Mouse (Mus musculus): ENCODE data around the gene Cox6a1. TPM values are rescaled to one million over a fixed set of nuclear protein-coding genes. Genes with fewer than 3 reads are reported as not detected.

Cox6a1 gene
- polyA plus RNA-seq, 1 experiment from 2014 or later = 1,284 TPM

DNA sequence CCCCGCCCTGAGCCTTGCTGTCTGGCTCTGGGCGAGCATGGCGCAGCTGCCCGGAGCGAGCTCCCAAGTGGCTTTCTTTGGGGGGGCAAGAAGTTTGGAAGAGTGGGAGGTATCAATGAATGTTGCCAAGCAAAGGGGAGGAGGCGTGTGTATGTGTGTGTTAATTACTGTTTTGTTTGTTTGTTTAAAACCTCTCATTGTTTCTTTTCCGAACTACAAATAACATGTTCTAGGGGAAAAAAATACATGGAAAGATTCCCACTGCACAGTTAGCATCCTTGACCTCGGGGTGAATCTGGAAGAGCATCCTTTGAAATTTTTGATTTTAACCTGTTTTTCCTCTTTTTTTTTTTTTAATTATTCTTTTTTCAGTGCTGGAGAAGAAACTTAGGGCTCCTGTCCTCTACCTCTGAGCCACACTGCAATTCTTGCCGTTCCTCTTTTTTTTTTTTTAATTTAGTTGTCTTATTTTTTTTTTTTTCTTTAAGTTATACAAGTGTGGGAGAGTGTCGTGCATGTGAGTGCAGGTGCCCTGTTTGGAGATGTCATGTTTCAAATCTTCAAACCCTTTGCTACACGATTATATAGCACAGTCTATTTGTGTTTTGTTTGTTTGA, 25.5 kb upstream of the Cox6a1 start:
- Histone ChIP-seq H3K9me3 (ENCODE audit: control insufficient read depth, low read length) (no peaks in the 10 kb centered on the region), H3K4me3 (ENCODE audit: low read depth, low read length) (peak overlapping the region; percentile 26; the same call in 1 of the 2 replicates), H3K4me1 (ENCODE audit: control insufficient read depth, insufficient read depth, low read length) (peaks cover 6% of the 10 kb centered on the region), H3K27me3 (ENCODE audit: control insufficient read depth, insufficient read depth, low read length) (no peaks in the 10 kb centered on the region), H3K27ac (ENCODE audit: low read depth, low read length) (peak overlapping the region; percentile 55), H3K4me2 (ENCODE audit: low read depth, low read length) (peak overlapping the region; percentile 61), H3K36me3 (ENCODE audit: control insufficient read depth, insufficient read depth, low read length) (no peaks in the 10 kb centered on the region), H3K9ac (replicated peaks; ENCODE audit: low read depth, low read length) (peak overlapping the region; percentile 50)
- ATAC-seq (ENCODE audit: low read depth) = no peak
- WGBS = 7% methylated on average over 11 of the region's 11 CpGs

GRCm38 (mm10) chr5:115373441-115374203, 24.8 kb upstream of the Cox6a1 start:
- Histone ChIP-seq H3K4me2 (ENCODE audit: low read depth, low read length) (peak overlapping the region; percentile 61), H3K36me3 (ENCODE audit: control insufficient read depth, insufficient read depth, low read length) (no peaks in the 10 kb centered on the region), H3K27me3 (ENCODE audit: control insufficient read depth, insufficient read depth, low read length) (no peaks in the 10 kb centered on the region), H3K9me3 (ENCODE audit: control insufficient read depth, low read length) (no peaks in the 10 kb centered on the region), H3K27ac (ENCODE audit: low read depth, low read length) (peak overlapping the region; percentile 55; the same call in 1 of the 2 replicates), H3K4me3 (ENCODE audit: low read depth, low read length) (peak overlapping the region; percentile 26; the same call in 1 of the 2 replicates), H3K4me1 (ENCODE audit: control insufficient read depth, insufficient read depth, low read length) (peaks cover 6% of the 10 kb centered on the region), H3K9ac (replicated peaks; ENCODE audit: low read depth, low read length) (peak overlapping the region; percentile 50)
- 4% methylated on average over 26 of the region's 26 CpGs for WGBS
- peak; percentile 88 for ATAC-seq (ENCODE audit: low read depth)

DNA sequence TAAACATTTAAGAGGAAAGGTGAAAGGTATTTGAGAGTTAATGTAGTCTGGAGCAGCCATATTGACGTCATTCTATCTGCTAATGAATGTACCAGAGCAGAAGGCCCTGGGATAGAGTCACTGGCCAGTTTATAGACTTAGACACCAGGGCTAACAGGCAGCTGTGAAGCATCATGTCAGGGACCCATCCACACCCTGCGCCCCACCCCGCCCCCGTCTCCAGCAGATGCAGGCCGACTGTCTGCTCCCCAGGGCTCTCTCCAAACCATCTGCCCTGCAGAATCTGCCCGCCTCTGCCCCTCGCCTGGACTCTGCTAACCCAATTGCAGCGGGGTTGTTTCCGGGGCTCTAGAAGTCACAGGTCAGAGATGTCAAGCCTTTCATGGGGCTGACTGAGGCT, 23.0 kb upstream of the Cox6a1 start:
- H3K9ac ChIP-seq (replicated peaks; ENCODE audit: low read depth, low read length) = no peak overlapping the region
- no peak for ATAC-seq (ENCODE audit: low read depth)
- H3K4me3 ChIP-seq (ENCODE audit: low read depth, low read length) = no peak overlapping the region
- H3K27ac ChIP-seq (ENCODE audit: low read depth, low read length) = no peak overlapping the region
- H3K27me3 ChIP-seq (ENCODE audit: control insufficient read depth, insufficient read depth, low read length) = no peaks in the 10 kb centered on the region
- H3K4me2 ChIP-seq (ENCODE audit: low read depth, low read length) = no peak overlapping the region
- 19% methylated on average over 9 of the region's 9 CpGs for WGBS
- H3K9me3 ChIP-seq (ENCODE audit: control insufficient read depth, low read length) = no peaks in the 10 kb centered on the region
- H3K4me1 ChIP-seq (ENCODE audit: control insufficient read depth, insufficient read depth, low read length) = peaks cover 6% of the 10 kb centered on the region
- H3K36me3 ChIP-seq (ENCODE audit: control insufficient read depth, insufficient read depth, low read length) = no peaks in the 10 kb centered on the region

GRCm38 (mm10) chr5:115364782-115365181, 16.0 kb upstream of the Cox6a1 start:
- Histone ChIP-seq H3K27ac (ENCODE audit: low read depth, low read length) (no peak overlapping the region), H3K9me3 (ENCODE audit: control insufficient read depth, low read length) (no peaks in the 10 kb centered on the region), H3K4me1 (ENCODE audit: control insufficient read depth, insufficient read depth, low read length) (no peaks in the 10 kb centered on the region), H3K4me3 (ENCODE audit: low read depth, low read length) (no peak overlapping the region), H3K36me3 (ENCODE audit: control insufficient read depth, insufficient read depth, low read length) (no peaks in the 10 kb centered on the region), H3K27me3 (ENCODE audit: control insufficient read depth, insufficient read depth, low read length) (no peaks in the 10 kb centered on the region), H3K9ac (replicated peaks; ENCODE audit: low read depth, low read length) (no peak overlapping the region), H3K4me2 (ENCODE audit: low read depth, low read length) (no peak overlapping the region)
- ATAC-seq (ENCODE audit: low read depth) = no peak
- 88% methylated on average over 4 of the region's 4 CpGs for WGBS

DNA sequence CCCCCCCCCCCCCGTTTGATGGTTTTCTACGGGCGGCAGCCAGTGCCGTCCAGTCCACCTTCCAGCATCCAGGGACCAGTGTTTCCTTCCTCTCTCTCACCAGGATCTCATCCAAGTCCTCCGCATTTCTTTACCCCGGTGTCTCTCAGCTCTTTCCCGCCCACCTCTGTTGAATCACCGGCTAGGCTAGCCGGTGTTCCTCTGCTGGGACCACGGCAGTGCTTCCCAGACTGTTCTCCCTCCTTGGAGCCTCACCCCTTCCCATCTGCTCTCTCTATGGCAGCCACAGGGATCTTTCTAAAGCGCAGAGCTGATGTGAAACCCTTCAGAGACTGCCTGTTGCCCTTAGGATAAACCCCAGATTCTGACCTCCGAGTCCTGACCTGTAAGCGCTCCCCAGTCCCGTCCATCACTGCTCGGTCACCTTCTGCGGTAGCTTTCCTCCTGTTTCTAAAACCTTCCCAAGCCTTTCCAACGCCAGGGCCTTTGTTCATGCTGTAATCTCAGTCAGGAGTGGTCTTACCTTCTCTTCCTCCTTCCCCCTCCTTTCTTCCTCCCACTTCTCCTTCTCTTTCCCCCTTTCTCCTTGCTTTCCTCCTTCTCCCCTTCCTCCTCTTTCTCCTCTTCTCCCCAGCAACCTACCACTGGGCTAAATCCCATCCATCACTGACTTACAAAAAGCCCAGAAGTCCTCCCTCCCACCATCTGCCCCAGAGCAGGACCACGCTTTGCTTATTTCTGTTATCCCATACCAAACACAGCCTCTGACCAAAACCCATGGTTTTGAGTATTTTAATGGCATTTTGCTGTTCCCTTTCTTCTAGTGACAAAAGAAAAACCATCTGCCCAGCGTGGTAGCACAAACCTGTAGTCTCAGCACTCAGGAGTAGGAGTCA, 14.3 kb upstream of the Cox6a1 start:
- Histone ChIP-seq H3K4me3 (ENCODE audit: low read depth, low read length) (no peak overlapping the region), H3K4me2 (ENCODE audit: low read depth, low read length) (no peak overlapping the region; the same call in 1 of the 2 replicates), H3K4me1 (ENCODE audit: control insufficient read depth, insufficient read depth, low read length) (no peaks in the 10 kb centered on the region), H3K9me3 (ENCODE audit: control insufficient read depth, low read length) (no peaks in the 10 kb centered on the region), H3K36me3 (ENCODE audit: control insufficient read depth, insufficient read depth, low read length) (no peaks in the 10 kb centered on the region), H3K27me3 (ENCODE audit: control insufficient read depth, insufficient read depth, low read length) (no peaks in the 10 kb centered on the region), H3K9ac (replicated peaks; ENCODE audit: low read depth, low read length) (0 out of 2 replicates have a peak overlapping the region, but pooled peaks have one; percentile 16), H3K27ac (ENCODE audit: low read depth, low read length) (no peak overlapping the region)
- WGBS = 12% methylated on average over 19 of the region's 19 CpGs
- no peak for ATAC-seq (ENCODE audit: low read depth)

GRCm38 (mm10) chr5:115362216-115362615, 13.4 kb upstream of the Cox6a1 start:
- H3K4me1 ChIP-seq (ENCODE audit: control insufficient read depth, insufficient read depth, low read length) = no peaks in the 10 kb centered on the region
- H3K4me3 ChIP-seq (ENCODE audit: low read depth, low read length) = no peak overlapping the region
- no peaks in the 10 kb centered on the region for H3K27me3 ChIP-seq (ENCODE audit: control insufficient read depth, insufficient read depth, low read length)
- H3K27ac ChIP-seq (ENCODE audit: low read depth, low read length) = no peak overlapping the region
- no peak for ATAC-seq (ENCODE audit: low read depth)
- no peaks in the 10 kb centered on the region for H3K36me3 ChIP-seq (ENCODE audit: control insufficient read depth, insufficient read depth, low read length)
- no peaks in the 10 kb centered on the region for H3K9me3 ChIP-seq (ENCODE audit: control insufficient read depth, low read length)
- no peak overlapping the region for H3K4me2 ChIP-seq (ENCODE audit: low read depth, low read length)
- H3K9ac ChIP-seq (replicated peaks; ENCODE audit: low read depth, low read length) = no peak overlapping the region
- 35% methylated on average over 7 of the region's 7 CpGs for WGBS

DNA sequence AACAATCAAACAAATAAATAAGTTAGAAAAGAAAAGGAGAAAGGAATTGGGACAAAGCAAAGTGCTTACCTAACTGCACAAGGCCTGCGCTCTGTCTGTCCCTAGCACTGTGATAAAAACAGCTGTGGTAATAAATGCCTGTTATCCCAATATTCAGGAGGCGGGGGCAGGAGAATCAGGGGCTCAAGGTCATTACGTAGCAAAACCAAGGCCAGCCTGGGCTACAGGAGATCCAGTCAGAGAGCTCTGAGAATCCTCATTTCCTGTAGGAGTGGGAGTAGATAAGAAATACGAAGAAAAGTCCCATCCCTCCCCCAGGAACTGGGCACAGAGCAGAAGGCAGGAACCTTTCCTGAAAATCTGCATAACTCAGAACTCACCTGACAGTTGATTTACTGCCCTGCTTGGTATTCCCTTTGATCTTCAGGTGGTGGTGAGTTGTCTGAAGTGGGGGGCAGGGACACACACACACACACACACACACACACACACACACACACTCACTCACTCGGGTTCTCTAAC, 11.1 kb upstream of the Cox6a1 start:
- no peak overlapping the region for H3K4me2 ChIP-seq (ENCODE audit: low read depth, low read length)
- no peaks in the 10 kb centered on the region for H3K27me3 ChIP-seq (ENCODE audit: control insufficient read depth, insufficient read depth, low read length)
- H3K4me1 ChIP-seq (ENCODE audit: control insufficient read depth, insufficient read depth, low read length) = no peaks in the 10 kb centered on the region
- no peak overlapping the region for H3K27ac ChIP-seq (ENCODE audit: low read depth, low read length)
- no peaks in the 10 kb centered on the region for H3K9me3 ChIP-seq (ENCODE audit: control insufficient read depth, low read length)
- WGBS = 59% methylated on average over 5 of the region's 5 CpGs
- no peak overlapping the region for H3K4me3 ChIP-seq (ENCODE audit: low read depth, low read length)
- no peak overlapping the region for H3K9ac ChIP-seq (replicated peaks; ENCODE audit: low read depth, low read length)
- ATAC-seq (ENCODE audit: low read depth) = no peak
- no peaks in the 10 kb centered on the region for H3K36me3 ChIP-seq (ENCODE audit: control insufficient read depth, insufficient read depth, low read length)

- H3K36me3 ChIP-seq (ENCODE audit: control insufficient read depth, insufficient read depth, low read length) = no peaks in the 10 kb centered on the region
- H3K9ac ChIP-seq (replicated peaks; ENCODE audit: low read depth, low read length) = no peak overlapping the region
- no peaks in the 10 kb centered on the region for H3K4me1 ChIP-seq (ENCODE audit: control insufficient read depth, insufficient read depth, low read length)
- WGBS = 82% methylated on average over 8 of the region's 8 CpGs
- no peak overlapping the region for H3K27ac ChIP-seq (ENCODE audit: low read depth, low read length)
- H3K4me3 ChIP-seq (ENCODE audit: low read depth, low read length) = no peak overlapping the region
- H3K4me2 ChIP-seq (ENCODE audit: low read depth, low read length) = no peak overlapping the region
- no peaks in the 10 kb centered on the region for H3K27me3 ChIP-seq (ENCODE audit: control insufficient read depth, insufficient read depth, low read length)
- no peaks in the 10 kb centered on the region for H3K9me3 ChIP-seq (ENCODE audit: control insufficient read depth, low read length)
- no peak for ATAC-seq (ENCODE audit: low read depth)
Measured at GRCm38 (mm10) chr5:115359438-115359837, 10.7 kb upstream of the Cox6a1 start.
